Mouse (Mus musculus): Measurements from ENCODE around the gene Eif3l.

DNA sequence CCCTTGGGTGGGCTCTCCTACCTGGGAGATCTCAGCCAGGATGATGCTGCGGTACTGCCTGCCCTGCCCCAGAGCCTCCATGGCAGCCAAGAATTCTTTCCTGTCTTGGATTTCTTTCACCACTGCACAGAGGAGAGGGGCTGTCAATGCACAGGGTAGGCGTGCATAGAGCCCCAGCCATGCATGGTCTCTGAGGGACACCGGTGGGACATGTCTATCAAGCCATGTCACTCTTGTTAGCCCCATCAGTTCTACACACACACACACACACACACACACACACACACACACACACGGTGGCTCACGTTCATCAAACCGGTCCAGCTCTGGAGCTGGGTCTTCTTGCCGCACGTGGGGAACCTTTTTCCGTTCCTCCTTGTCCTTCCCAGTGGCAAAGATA is 60.4 kb downstream of the Eif3l start:
- TF ChIP-seq UBTF (IDR thresholded peaks at IDR 0.05; ENCODE audit: borderline replicate concordance, insufficient read depth, low read depth, low read length) (no peak), ZC3H11A (IDR thresholded peaks at IDR 0.05; ENCODE audit: low read depth, low read length) (no peak), GATA1 (IDR thresholded peaks at IDR 0.05; ENCODE audit: low read depth, low read length) (no peak), USF1 (IDR thresholded peaks at IDR 0.05; ENCODE audit: low read depth, low read length) (no peak), ETS1 (IDR thresholded peaks at IDR 0.05; ENCODE audit: low read depth, low read length) (no peak), ELF1 (IDR thresholded peaks at IDR 0.05; ENCODE audit: low read depth, low read length) (no peak), MEF2A (IDR thresholded peaks at IDR 0.05; ENCODE audit: extremely low read depth, insufficient replicate concordance, low read depth, low read length, poor library complexity, severe bottlenecking) (no peak), POLR2A (IDR thresholded peaks at IDR 0.05; ENCODE audit: control insufficient read depth in 1 of 2, insufficient read depth in 1 of 2, low read depth in 1 of 2, low read length in 2 of 2, poor library complexity in 1 of 2) (no peak)
